Mouse (Mus musculus): ENCODE measurements around the gene Gm5725.
"Not testable (repeated sequence)": the region's sequence is repeated elsewhere in the genome, so short reads cannot be mapped to it uniquely, and the experiment has no call there.

Gene Gm5725

DNA sequence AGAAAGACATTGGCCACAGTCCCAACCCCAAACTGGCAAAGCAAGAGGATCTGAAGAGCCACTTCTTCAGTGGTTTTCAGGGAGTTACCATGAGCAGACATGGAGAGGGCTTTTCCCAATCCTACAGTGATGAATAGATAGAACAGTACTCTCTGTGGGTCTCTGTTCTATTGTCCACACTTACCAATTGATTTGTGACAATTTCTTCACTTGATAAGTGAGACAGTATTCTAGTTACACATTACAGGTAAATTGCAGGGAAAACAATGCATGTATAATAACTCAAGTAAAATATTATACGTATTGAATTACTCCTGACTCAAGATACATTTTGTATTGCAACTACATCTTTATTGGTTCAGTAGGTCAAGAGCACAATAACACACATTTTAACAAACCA is at the start of gene Gm5725:
TSS of gene Gm5725 (minus strand) at position 101 of the 400 bp plus-strand sequence.
- DNase-seq (ENCODE audit: low spot score): not testable (repeated sequence)

DNA sequence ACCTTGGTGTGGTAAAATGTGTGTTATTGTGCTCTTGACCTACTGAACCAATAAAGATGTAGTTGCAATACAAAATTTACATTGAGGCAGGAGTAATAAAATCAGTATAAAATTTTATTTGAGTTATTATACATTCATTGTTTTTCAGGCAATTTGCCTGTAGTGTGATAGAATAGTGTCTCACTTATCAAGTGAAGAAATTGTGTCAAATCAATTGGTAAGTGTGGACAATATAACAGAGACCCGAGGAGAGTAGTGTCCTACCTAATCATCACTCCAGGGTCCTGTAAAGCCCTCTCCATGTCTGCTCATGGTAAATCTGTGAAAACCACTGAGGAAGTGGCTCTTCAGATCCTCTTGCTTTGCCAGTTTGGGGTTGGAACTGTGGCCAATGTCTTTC is 12.0 kb downstream of the Gm5725 start, which contains the start of gene Vmn1r135:
TSS of gene Vmn1r135 (plus strand) at position 301 of the 400 bp plus-strand sequence.
- DNase-seq (ENCODE audit: low spot score): not testable (repeated sequence)

DNA sequence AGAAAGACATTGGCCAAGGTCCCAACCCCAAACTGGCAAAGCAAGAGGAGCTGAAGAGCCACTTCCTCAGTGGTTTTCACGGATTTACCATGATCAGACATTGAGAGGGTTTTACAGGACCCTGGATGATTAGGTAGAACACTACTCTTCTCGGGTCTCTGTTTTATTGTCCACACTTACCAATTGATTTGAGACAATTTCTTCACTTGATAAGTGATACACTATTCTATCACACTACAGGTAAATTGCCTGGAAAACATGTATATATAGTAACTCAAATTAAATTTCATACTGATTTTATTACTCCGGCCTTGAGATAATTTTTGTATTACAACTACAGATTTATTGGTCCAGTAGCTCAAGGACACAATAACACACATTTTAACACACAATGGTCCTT is 47.4 kb downstream of the Gm5725 start, which contains the start of gene Gm4177:
TSS of gene Gm4177 (minus strand) at position 101 of the 400 bp plus-strand sequence.
- not testable (repeated sequence) for DNase-seq (ENCODE audit: low spot score)

All from c-Kit-positive CD71-positive TER-119-positive erythroid progenitor cells, embryonic 14.5 days (primary cell).